Mouse (Mus musculus) C2C12 (cell line): ENCODE measurements around the gene Grifin. TPM values are rescaled to one million over a fixed set of nuclear protein-coding genes. Genes with fewer than 3 reads are reported as not detected.

Experiments
- H3K27me3 ChIP-seq: one replicate; pipeline ENCODE4 v1.6.1; 2011; ENCODE audit not compliant: control insufficient read depth, insufficient read depth, insufficient read length
- H3K36me3 ChIP-seq: one replicate; pipeline ENCODE4 v1.6.1; 2011; ENCODE audit not compliant: control insufficient read depth, insufficient read depth
- H3K4me3 ChIP-seq: one replicate; pipeline ENCODE4 v1.5.1; 2011; ENCODE audit warnings: mild to moderate bottlenecking, control low read depth; ENCODE audit not compliant: poor library complexity, insufficient read depth, severe bottlenecking
- H3K79me2 ChIP-seq: one replicate; pipeline ENCODE4 v1.6.1; 2011; ENCODE audit not compliant: control insufficient read depth, insufficient read depth
- H3K79me3 ChIP-seq: one replicate; pipeline ENCODE4 v1.6.1; 2011; ENCODE audit warnings: low read depth, control low read depth
- H3ac ChIP-seq: one replicate; pipeline ENCODE3; 2011; ENCODE audit warnings: low read depth; ENCODE audit not compliant: control insufficient read depth, insufficient read length
- CEBPB ChIP-seq: IDR thresholded peaks from one replicate; pipeline ENCODE4 v1.6.1; 2011; ENCODE audit warnings: low read depth, mild to moderate bottlenecking, control low read depth, moderate library complexity
- CTCF ChIP-seq: IDR thresholded peaks from one replicate; pipeline ENCODE4 v1.5.1; 2011; ENCODE audit not compliant: control insufficient read depth, insufficient read depth, insufficient read length
- FOSL1 ChIP-seq: IDR thresholded peaks from one replicate; pipeline ENCODE4 v1.8.0; 2011; ENCODE audit warnings: mild to moderate bottlenecking, low read length; ENCODE audit not compliant: poor library complexity, insufficient read depth, severe bottlenecking
- MAX ChIP-seq: IDR thresholded peaks from one replicate; pipeline ENCODE4 v1.6.1; 2011; ENCODE audit warnings: mild to moderate bottlenecking, control low read depth
- MYOD1 ChIP-seq: IDR thresholded peaks from one replicate; pipeline ENCODE4 v1.6.1; 2011; ENCODE audit warnings: low read depth; ENCODE audit not compliant: control insufficient read depth, insufficient read length
- MYOG ChIP-seq: IDR thresholded peaks from one replicate; pipeline ENCODE4 v1.6.1; 2011; ENCODE audit not compliant: control insufficient read depth, insufficient read length; ENCODE audit errors: extremely low read depth
- USF1 ChIP-seq: IDR thresholded peaks from one replicate; pipeline ENCODE4 v1.6.1; 2011; ENCODE audit warnings: low read depth, mild to moderate bottlenecking, control low read depth, moderate library complexity
- polyA plus RNA-seq: library from polyadenylated mRNA; unstranded; fragments of >200 nt; fragmentation: generic; extraction: Trizol; gene quantifications from one replicate; pipeline ENCODE4 v1.2.1, GENCODE M21; 2012; ENCODE audit warnings: missing spikeins

The Grifin gene
- polyA plus RNA-seq, 1 experiment, result not detected

DNA sequence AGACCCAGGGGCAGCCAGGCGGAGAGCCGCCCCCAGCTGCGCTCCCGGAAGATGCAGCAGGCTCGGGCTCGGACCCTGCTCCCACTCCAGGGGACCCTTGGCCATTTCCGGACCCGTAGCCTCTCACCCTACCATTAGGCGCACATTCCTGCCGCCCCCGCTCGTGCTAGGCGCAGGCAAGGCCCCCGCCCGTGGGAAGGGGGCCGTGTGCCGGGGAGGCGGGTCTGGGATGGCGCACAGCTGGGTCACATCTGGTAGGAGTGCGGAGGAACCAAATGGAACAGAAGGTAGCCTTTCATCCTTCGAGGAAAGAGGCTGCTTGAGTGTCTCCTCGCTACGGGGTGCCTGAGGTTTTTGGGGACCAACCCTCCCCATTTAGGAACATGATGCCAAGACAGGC is 41.5 kb upstream of the Grifin start:
- Histone ChIP-seq H3K79me2 (peaks cover 36% of the 10 kb centered on the region), H3K36me3 (no peaks in the 10 kb centered on the region), H3K4me3 (no peak overlapping the region), H3K79me3 (peaks cover 26% of the 10 kb centered on the region), H3K27me3 (no peaks in the 10 kb centered on the region), H3ac (no peak overlapping the region)
- TF ChIP-seq MAX (no peak), USF1 (no peak), MYOD1 (no peak), FOSL1 (no peak), CEBPB (no peak), CTCF (no peak), MYOG (no peak)

- H3K79me2 ChIP-seq, result peaks cover 29% of the 10 kb centered on the region
- TF ChIP-seq CTCF, result no peak
- no peak for TF ChIP-seq MYOG
- TF ChIP-seq MYOD1, result no peak
- no peak for TF ChIP-seq FOSL1
- no peak for TF ChIP-seq MAX
- no peak for TF ChIP-seq CEBPB
- no peak for TF ChIP-seq USF1
- no peaks in the 10 kb centered on the region for H3K36me3 ChIP-seq
- no peak overlapping the region for H3ac ChIP-seq
- H3K27me3 ChIP-seq, result no peaks in the 10 kb centered on the region
- peaks cover 24% of the 10 kb centered on the region for H3K79me3 ChIP-seq
- H3K4me3 ChIP-seq, result no peak overlapping the region
Measured at GRCm38 (mm10) chr5:140605228-140605627, 40.4 kb upstream of the Grifin start.

DNA sequence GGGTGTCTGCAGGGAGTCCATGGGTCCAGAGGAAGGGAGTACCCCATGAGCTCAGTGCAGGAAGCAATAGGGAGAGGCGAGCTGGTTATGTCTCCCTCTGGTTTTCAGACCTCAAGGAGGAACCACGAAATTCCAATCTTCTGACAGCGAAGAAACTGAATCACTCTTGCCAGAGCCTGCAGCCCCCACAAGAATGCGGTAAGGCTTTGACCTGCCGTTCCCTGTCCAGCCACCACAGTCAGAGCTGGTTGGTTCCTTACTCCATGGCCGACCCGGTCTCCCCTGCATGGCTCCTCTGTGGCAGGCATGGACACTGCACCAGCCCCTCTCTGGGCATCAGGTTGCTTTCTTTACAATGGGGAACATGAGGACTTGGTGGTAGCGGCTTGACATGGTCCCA is 39.5 kb upstream of the Grifin start:
- Histone ChIP-seq H3K36me3 (no peaks in the 10 kb centered on the region), H3K4me3 (no peak overlapping the region), H3K79me2 (peaks cover 20% of the 10 kb centered on the region), H3K79me3 (peaks cover 19% of the 10 kb centered on the region), H3K27me3 (no peaks in the 10 kb centered on the region), H3ac (no peak overlapping the region)
- TF ChIP-seq FOSL1 (peak; percentile 38), MAX (peak; percentile 18), CTCF (no peak), USF1 (no peak), MYOD1 (no peak), CEBPB (no peak), MYOG (no peak)

- peaks cover 2% of the 10 kb centered on the region for H3K79me3 ChIP-seq
- H3K79me2 ChIP-seq, result peaks cover 2% of the 10 kb centered on the region
- H3ac ChIP-seq, result no peak overlapping the region
- TF ChIP-seq MYOG (no peak), MAX (no peak), CEBPB (no peak), FOSL1 (no peak), MYOD1 (no peak), USF1 (no peak), CTCF (no peak)
- no peaks in the 10 kb centered on the region for H3K27me3 ChIP-seq
- no peaks in the 10 kb centered on the region for H3K36me3 ChIP-seq
- H3K4me3 ChIP-seq, result no peak overlapping the region
Measured at GRCm38 (mm10) chr5:140602540-140602939, 37.7 kb upstream of the Grifin start.

DNA sequence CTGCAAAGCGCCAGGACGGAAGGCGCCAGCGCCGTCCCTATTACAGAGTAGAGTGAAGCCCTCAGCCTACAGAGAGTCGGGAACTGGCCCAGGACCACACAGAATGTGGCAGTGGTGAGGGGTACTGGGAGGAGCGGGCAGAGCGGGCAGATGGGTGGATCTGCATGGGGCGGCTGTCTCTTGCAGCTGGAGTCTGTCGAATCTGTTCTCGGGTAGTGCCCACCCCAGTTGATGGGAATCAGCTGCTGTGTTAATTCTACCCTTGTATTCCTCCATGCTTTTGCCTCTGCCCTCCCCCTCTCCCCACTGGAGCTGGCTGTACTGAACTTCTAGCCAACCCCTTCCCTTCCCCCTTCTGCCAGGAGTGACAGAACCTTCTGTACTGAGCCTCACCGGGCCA is 36.8 kb upstream of the Grifin start:
- Histone ChIP-seq H3K4me3 (no peak overlapping the region), H3K27me3 (no peaks in the 10 kb centered on the region), H3ac (no peak overlapping the region), H3K36me3 (no peaks in the 10 kb centered on the region), H3K79me2 (no peaks in the 10 kb centered on the region), H3K79me3 (no peaks in the 10 kb centered on the region)
- TF ChIP-seq USF1 (no peak), MYOD1 (no peak), MAX (no peak), FOSL1 (no peak), CTCF (no peak)

DNA sequence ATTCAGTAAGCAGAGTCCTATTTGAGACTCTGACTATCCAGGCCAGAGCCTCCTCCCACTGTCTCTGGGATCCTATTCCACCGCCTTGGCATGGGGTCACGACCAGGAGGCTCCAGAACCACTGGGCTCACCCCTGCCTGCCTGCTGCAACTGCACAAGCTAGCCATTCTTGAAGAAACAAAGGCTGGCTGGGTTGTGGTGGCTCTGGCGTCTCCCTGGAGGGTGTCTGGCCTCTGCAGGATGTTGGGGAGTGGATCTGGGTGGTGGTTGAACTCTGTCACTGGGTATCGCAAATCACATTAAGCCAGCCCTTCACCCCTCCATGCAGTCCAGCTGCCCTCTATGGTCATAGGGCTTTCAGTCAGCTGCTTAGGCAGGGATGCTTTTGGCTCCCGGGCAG is 35.1 kb upstream of the Grifin start:
- no peaks in the 10 kb centered on the region for H3K36me3 ChIP-seq
- H3K79me3 ChIP-seq, result no peaks in the 10 kb centered on the region
- no peak for TF ChIP-seq MAX
- no peak for TF ChIP-seq USF1
- no peak for TF ChIP-seq MYOG
- TF ChIP-seq MYOD1, result no peak
- TF ChIP-seq CEBPB, result no peak
- TF ChIP-seq CTCF, result no peak
- TF ChIP-seq FOSL1, result no peak
- no peaks in the 10 kb centered on the region for H3K27me3 ChIP-seq
- no peak overlapping the region for H3K4me3 ChIP-seq
- no peak overlapping the region for H3ac ChIP-seq
- H3K79me2 ChIP-seq, result no peaks in the 10 kb centered on the region
